Mouse (Mus musculus): ENCODE measurements at regions not wholly inside any gene's neighbourhood (a gene's known extent, or its start where the extent isn't known, plus 50 kb on each side); places are given as distances from the start of the nearest gene placed in this dataset.

- no peak for DNase-seq (ENCODE audit: low spot score)
Measured at GRCm38 (mm10) chr12:68688262-68688661, 470.7 kb downstream of the Rps29 start.

DNA sequence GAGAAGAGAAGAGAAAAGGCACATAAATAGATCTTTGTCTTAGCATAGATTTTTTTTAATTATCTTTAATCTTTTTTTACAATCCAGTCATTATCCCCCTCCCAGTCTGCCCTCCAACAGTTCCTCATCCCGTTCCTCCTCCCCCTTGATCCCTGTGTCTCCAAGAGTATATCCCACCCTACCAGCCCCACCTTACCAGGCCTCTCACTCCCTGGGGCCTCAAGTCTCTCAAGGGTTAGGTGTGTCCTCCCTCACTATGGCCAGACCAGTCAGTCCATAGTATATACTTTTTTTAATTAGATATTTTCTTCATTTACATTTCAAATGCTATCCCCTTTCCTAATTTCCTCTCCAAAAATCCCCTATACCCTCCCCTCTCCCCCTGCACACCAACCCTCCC, 475.1 kb downstream of the Rps29 start:
- DNase-seq (ENCODE audit: low spot score): no peak

- no peak for DNase-seq (ENCODE audit: low spot score)
Measured at GRCm38 (mm10) chr12:68683176-68683575, 475.8 kb downstream of the Rps29 start.

DNA sequence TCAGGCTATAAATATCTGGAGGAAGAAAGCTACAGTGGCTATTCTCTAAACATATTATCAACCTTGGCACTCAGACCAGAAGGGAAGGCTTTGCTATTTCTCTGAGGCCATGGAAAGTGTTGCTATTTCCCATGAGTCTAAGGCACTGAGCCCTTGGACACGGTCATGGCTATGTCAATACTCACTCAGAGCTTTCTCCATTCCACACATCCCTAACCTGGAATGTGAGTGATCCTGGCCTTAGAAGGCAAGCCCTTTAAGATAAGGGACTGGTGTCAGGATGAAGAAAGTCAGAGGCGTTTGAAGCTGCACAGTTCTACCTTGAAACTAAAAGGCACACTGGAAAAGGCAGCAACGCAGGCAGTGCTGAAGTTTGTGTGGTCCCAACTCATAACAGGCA, 478.3 kb downstream of the Rps29 start:
- DNase-seq (ENCODE audit: low spot score): no peak

DNA sequence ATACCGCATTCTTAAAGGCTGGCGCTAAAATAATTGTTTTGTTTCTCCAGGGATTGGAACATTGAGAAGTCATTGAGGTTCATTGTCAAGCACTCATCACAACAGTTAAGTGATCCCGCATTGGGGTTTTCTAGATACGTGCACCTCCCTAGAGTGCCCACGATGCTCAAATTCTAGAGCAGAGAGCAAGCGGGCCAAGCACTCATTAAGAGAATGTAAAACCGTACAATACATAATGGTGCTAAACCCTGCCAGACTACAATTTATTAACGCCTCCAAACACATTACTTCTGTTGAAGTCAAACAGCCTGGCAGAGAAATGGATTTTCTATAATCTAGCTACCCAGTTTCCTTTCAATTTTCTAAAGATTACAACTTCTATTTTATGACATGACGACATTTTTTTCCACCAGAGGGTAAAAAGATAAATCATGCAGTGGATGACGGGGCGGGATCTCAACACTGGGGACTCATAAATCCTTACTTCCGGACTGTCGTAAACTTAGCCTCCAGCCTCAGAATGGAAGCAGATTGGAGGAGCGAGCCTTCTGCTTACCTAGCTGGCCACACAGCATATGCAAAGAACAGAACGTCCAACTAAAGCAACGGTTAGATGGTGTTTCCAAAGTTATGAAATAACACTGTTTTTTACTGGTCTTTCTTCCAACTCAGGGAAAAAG, 482.8 kb downstream of the Rps29 start:
- no peak for DNase-seq (ENCODE audit: low spot score)

GRCm38 (mm10) chr12:68672011-68672410, 487.0 kb downstream of the Rps29 start:
- no peak for DNase-seq (ENCODE audit: low spot score)

DNA sequence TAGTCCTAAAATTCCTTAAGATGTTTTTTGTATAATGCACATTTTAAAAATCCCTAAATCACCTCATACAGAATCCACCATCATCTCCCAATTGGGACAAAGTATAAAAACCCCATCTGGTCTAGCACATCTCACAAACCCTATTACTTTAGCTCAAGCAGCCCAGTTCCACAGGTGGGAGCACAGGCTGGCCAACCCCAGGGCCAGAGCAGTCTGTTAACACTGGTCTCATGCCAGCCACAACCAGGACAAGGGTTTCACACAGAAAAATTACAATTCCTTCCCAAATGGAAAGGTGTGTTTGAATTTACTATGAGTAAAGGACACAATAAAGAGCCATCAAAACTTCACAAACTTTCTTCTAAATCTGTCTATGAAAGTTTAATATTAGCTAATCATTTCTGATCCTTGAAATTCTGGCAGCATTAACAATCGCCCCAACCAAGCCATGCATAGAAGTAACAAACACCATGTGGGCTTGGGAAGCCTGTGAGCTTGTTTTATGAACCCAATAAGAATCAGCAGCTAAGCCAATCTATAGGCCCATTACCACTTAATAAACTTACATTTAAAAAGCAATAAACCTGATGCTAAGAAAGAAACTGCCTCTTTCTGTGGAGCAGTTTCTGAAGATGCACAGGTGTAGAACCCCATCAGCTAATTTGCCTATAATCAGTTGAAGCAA, 512.9 kb downstream of the Rps29 start:
- no peak for DNase-seq (ENCODE audit: low spot score)

DNA sequence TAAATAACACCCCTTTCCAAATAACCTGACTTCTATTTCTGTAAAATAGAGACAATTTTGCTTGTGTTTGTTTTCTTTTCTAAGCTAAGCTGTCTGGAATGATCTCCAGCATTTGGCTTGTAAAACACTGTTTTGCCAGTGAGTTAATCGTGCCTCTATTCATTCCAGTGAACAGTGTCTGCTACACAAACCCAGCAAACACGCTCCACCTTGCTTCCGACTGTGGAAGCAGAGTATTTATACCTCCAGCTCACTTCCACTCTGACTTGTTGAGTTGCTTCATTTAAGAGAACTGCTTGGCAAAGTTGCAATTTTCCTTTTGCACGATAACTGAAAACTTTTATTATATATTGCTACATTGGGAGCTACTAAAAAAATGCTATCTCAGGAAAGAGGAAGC, 515.3 kb downstream of the Rps29 start:
- no peak for DNase-seq (ENCODE audit: low spot score)

GRCm38 (mm10) chr12:68632441-68632840, 526.5 kb downstream of the Rps29 start:
- DNase-seq (ENCODE audit: low spot score): no peak

DNA sequence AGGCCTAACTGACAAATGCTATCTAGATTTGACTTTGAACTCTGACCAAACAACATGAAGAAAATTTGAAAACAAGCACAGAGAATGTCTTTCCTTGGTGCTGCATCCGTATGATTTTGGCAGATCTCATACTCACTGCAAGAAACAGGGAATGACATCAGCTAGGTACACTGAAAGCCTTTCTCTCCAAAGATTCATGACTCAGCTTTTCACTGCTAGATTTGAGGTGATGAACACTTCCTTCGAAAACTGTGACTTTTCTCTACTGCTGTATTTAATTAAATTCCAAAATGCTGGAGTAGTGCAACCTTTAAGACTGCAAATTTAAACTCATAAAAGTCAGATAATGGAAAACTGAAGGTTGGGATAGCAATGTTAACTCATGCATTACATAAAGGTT, 540.6 kb downstream of the Rps29 start:
- no peak for DNase-seq (ENCODE audit: low spot score)

DNA sequence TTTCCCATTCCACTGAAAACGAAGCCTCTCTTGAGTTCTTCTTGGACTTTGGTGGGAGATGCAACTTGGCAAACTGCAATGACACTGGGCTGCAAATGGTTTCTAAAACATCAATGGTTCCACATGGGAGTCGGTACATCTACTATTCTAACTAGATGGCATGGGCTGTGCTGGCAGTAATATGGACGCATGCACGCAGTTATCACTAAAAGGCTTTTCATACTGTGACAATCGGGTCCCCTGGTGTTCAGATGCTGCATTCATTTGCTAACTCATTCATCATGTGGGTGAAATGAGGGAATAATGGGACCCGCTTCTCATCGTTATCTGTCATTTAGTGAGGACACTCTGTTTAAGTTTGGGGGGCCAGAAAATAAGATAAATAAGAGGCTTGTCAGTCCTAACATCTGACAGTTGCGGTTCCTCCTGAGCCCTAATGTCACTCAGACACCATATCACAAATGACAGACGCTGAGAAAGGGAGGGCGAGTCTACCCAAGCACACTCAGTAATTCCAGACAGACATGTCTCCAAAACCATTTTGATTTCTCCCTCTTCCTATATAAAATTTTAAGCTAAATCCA, 553.5 kb downstream of the Rps29 start:
- no peak for DNase-seq (ENCODE audit: low spot score)

GRCm38 (mm10) chr12:68604524-68605299, 554.3 kb downstream of the Rps29 start:
- DNase-seq (ENCODE audit: low spot score): no peak

GRCm38 (mm10) chr12:68602682-68603081, 556.3 kb downstream of the Rps29 start:
- no peak for DNase-seq (ENCODE audit: low spot score)

DNA sequence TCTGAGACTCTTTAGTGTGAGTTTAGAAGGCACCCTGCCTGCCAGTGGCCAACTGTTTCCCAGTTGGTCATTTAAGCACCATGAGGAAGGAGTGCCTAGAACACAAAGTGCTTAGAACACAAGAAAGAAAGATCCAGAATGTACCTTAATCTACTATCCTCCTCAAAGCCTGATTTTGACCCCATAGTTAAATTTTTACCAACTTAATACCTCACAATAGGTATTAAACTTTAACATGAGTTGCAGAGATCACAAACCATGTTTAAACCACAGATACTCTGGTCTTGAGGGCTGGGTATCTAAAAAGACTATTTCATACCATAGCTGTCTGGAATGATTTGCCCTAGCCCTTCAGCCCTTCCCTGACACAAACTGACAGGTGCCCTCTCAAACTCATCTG, 557.6 kb downstream of the Rps29 start:
- DNase-seq (ENCODE audit: low spot score): no peak

DNA sequence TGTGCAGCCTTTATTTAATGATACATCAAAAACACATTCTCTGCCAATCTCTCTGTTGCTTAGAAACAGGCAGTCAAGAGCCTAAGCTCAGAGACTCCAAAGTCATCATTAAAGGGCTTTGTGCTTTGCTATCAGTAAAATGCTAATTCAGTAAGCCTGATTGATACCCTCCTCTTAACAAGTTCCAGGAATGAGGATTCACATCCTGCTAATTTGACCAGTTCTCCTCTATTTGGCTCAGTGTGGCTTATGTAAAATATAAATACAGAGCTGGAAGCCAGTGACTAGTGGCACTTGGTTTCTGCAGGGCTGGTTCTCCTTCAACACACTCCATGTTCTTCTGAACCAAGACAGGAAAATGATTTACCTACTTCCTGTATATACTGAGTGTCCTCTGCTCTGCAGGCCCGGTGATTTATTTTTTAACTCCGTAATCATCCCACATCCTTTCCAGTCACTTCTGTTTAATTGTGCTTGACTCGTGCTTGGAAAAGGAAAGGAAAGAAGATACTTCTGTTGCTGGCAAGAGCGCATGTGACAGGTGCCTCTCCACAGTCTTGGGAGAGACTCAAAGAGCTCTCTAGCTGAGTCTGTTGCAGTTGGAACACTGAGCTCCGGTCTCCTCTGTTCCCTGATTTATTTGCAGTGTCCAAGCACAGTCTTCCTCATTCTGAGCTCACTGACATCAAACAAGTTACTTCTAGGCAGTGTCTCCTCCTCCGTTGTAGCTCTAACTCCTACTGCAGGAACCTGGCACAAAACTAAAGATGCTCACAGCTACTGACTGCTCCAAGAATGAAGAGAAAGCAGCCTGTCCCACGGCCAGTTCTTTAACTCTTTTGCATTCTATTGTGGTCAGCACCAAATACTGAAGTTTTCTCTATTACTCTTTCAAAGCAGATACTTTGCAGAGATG, 559.0 kb downstream of the Rps29 start:
- no peak for DNase-seq (ENCODE audit: low spot score)

- DNase-seq (ENCODE audit: low spot score): no peak
Measured at GRCm38 (mm10) chr12:68599016-68599616, 559.9 kb downstream of the Rps29 start.

GRCm38 (mm10) chr12:68585524-68585872, 573.5 kb downstream of the Rps29 start:
- DNase-seq (ENCODE audit: low spot score): no peak

DNA sequence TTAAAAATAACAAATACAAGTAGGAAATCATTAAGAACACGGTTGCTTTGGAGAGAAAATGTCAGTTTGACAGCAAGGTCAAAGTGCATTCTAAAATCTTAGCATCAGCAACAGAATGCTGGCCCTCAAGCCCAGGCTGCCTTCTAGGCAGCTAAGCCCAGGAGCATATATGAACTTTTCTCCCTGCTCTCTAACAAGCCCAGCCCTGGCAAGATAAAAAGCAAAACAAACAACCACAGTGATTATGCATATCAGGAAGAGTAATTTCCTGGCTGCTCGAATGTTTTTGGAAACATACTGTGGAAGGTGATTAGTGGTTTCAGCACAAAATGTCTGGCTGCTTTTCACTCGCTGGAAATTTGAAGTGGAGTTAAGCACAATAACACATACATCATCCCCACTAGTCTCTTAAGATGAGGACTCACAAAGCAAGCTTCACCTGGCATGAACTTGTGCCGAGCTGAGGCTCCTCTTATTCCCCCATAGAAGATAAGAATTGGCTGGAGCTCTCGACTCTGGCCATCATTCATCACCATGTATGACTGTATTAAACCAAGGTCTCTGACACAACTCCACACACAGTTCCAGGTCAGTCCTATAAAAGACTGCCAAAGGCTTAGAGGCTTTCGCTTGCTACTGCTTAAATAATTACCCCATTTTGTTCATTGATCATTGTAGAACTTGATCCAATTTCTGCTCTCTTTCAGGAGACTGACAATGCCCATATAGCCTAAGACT, 574.0 kb downstream of the Rps29 start:
- no peak for DNase-seq (ENCODE audit: low spot score)

GRCm38 (mm10) chr12:68579909-68580308, 579.1 kb downstream of the Rps29 start:
- no peak for DNase-seq (ENCODE audit: low spot score)

DNA sequence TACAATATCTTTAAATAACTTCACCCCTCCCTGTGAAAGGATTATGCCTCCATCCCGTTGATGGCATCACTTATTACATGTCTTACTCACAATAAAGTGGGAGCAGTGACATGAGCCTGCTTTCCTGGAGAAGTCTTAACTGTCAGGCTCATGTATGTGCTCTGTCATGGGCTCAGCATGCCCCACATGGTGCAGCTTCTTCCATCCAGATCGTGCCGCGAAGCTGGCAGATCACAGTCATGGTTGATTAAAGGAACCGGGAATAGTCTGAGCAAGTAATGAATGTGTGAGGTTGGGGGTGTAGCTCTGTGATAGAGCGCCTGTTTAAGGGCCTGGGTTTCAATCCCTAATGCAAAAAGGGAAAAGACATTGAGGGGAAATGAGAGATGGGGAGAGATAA, 581.5 kb downstream of the Rps29 start:
- DNase-seq (ENCODE audit: low spot score): no peak
